8 mouse cellular contexts compared by ENCODE assay signal in the genomic region with DNA sequence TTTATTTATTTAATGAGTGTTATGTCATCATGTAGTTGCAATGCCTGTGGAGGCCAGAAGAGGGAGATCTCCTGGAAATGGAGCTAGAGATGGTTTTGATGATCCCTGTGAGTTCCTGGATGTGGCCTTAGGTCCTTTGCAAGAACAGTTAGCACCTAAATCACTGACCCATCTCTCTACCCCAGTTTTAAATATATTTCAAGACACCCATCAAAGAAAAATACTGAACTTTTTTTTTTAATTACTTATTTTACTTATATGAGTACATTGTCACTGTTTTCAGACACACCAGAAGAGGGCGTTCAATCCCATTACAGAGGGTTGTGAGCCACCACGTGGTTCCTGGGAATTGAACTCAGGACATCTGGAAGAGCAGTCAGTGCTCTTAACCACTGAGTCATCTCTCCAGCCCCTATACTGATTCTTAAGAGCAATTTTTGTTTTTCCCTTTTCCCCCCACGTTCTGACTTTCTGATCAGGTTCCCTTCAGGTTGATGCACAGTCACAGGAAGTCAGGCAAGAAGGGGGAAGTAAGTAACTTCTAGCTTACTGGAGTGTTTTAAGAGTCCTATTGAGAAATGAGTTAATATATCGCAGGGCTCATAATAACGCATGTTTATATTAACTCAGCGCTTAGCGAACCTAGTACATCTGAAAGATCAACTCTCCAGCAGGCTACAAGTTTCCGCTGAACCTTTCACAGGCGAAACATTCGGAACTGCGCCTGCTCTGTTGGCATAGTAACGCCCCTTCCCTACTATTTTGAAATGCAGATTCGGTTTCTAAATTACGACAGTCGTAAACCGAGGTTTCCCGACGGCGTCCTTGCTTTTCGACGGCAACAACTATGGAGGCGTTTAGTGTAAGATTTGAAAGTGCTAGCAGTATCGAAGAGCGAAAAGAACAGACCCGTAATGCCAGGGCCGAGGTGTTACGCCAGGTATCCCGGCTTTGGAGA. TPM values are rescaled to one million over a fixed set of nuclear protein-coding genes. Genes with fewer than 3 reads are reported as not detected.
DNase-seq lines count a peak whose midpoint lies in the region; ATAC-seq and TF ChIP-seq lines count a peak whose summit lies in the region.

Gene Cwf19l2 (plus strand): TSS at position 342 of the 958 bp plus-strand sequence.

- peaks cover 41% of the 10 kb centered on the region for H3K79me2 ChIP-seq in C2C12 (ENCODE audit: control insufficient read depth, insufficient read depth)

- DNase-seq in brain, adult 2 months (ENCODE audit: low read depth, low spot score), result peak; percentile 97
- peak; percentile 92 for DNase-seq in heart, embryonic 10.5 days (ENCODE audit: low spot score)
- DNase-seq in liver, result peak; percentile 84
- DNase-seq in spleen, postnatal 4 days (ENCODE audit: low spot score in 2 of 2), result peak; percentile 75 to 81

- WGBS in heart, embryonic 10.5 days, result under 1% methylated on average over 28 of the region's 28 CpGs
- WGBS in kidney, embryonic 15.5 days, result under 1% methylated on average over 28 of the region's 28 CpGs

- H3K4me3 ChIP-seq in C2C12 (ENCODE audit: insufficient read depth, poor library complexity, severe bottlenecking), result peak within 1 kb of the TSS; percentile 49
- H3K4me3 ChIP-seq in heart, embryonic 10.5 days, result peak within 1 kb of the TSS; percentile 71
- H3K4me3 ChIP-seq in kidney, embryonic 15.5 days (replicated peaks), result peak within 1 kb of the TSS; percentile 73

- peak within 1 kb of the TSS; percentile 65 for H3K9ac ChIP-seq in kidney, embryonic 15.5 days

- TF ChIP-seq CTCF in C2C12 (IDR thresholded peaks at IDR 0.05; ENCODE audit: control insufficient read depth, insufficient read depth, insufficient read length), result no peak

- H3K4me1 ChIP-seq in heart, embryonic 10.5 days, result no peaks in the 10 kb centered on the region
- H3K4me1 ChIP-seq in kidney, embryonic 15.5 days, result peaks cover 4% of the 10 kb centered on the region; the same call in 1 of the 2 replicates

- H3K4me2 ChIP-seq in kidney, embryonic 15.5 days, result peak within 1 kb of the TSS; percentile 70

- no peaks in the 10 kb centered on the region for H3K9me3 ChIP-seq in heart, embryonic 10.5 days
- H3K9me3 ChIP-seq in kidney, embryonic 15.5 days (replicated peaks), result no peaks in the 10 kb centered on the region

- H3K27me3 ChIP-seq in C2C12 (ENCODE audit: control insufficient read depth, insufficient read depth, insufficient read length), result no peaks in the 10 kb centered on the region
- no peaks in the 10 kb centered on the region for H3K27me3 ChIP-seq in heart, embryonic 10.5 days (ENCODE audit: insufficient read depth, poor library complexity, severe bottlenecking)
- no peaks in the 10 kb centered on the region for H3K27me3 ChIP-seq in kidney, embryonic 15.5 days

- H3K79me3 ChIP-seq in C2C12 (ENCODE audit: low read depth), result peaks cover 26% of the 10 kb centered on the region

- peak within 1 kb of the TSS; percentile 86 for H3K27ac ChIP-seq in heart, embryonic 10.5 days
- H3K27ac ChIP-seq in kidney, embryonic 15.5 days, result peak within 1 kb of the TSS; percentile 90

- H3K36me3 ChIP-seq in C2C12 (ENCODE audit: control insufficient read depth, insufficient read depth), result no peaks in the 10 kb centered on the region
- no peaks in the 10 kb centered on the region for H3K36me3 ChIP-seq in heart, embryonic 10.5 days
- no peaks in the 10 kb centered on the region for H3K36me3 ChIP-seq in kidney, embryonic 15.5 days

- peak; percentile 90 for ATAC-seq in erythroblast, adult 5-6 weeks (replicated peaks; ENCODE audit: low FRiP score, poor library complexity, severe bottlenecking)
- peak; percentile 96 for ATAC-seq in kidney, embryonic 15.5 days (replicated peaks; ENCODE audit: low FRiP score)
- ATAC-seq in monocyte, adult 5-6 weeks (replicated peaks; ENCODE audit: insufficient number of reproducible peaks, low FRiP score, low TSS enrichment, poor library complexity, severe bottlenecking), result peak; percentile 95

- H3ac ChIP-seq in C2C12 (ENCODE audit: control insufficient read depth, insufficient read length, low read depth), result peak within 1 kb of the TSS; percentile 40

TF ChIP-seq in C2C12, 6 proteins besides CTCF, POLR2A, EP300 and RAD21:
- TF ChIP-seq USF1 (IDR thresholded peaks at IDR 0.05; ENCODE audit: low read depth) (peak; percentile 85), MAX (IDR thresholded peaks at IDR 0.05) (peak; percentile 46), CEBPB (IDR thresholded peaks at IDR 0.05; ENCODE audit: low read depth) (no peak)

RNA-seq across cellular contexts. Expression of gene Cwf19l2, which starts in this region (rescaled TPM):
- polyA plus RNA-seq in C2C12 (2012; fragmentation: generic; extraction: Trizol), result 1.9 TPM
- total RNA-seq in erythroblast, adult 5-6 weeks (2015; ENCODE audit: low replicate concordance), result 9.0 TPM in 2 replicates
- total RNA-seq in erythroblast, adult 5-6 weeks (2017; ENCODE audit: low replicate concordance), result 19.9 and 32.3 TPM in 2 replicates
- polyA plus RNA-seq in heart, embryonic 10.5 days (2016; fragmentation: Nextera tagmentation; extraction: Ambion mirVana), result 10.2 and 12.5 TPM in 2 replicates
- 15.7 and 17.2 TPM in 2 replicates for polyA plus RNA-seq in kidney, embryonic 15.5 days (2015; fragmentation: Nextera tagmentation; extraction: Ambion mirVana)
- total RNA-seq in monocyte, adult 5-6 weeks (2017), result 44.8 to 73.9 TPM (median 47.9 TPM) in 3 replicates

Comparison
In these comparisons a context has a peak if more than half of its experiments do, and no peak if none do; other contexts are left out.
1. Peak in every context shown above with its lines: DNase-seq, ATAC-seq, H3K4me3 ChIP-seq and H3K27ac ChIP-seq.